Mouse (Mus musculus): ENCODE results near the gene Pid1. TPM values are rescaled to one million over a fixed set of nuclear protein-coding genes. Genes with fewer than 3 reads are reported as not detected.

Gene Pid1
- 35.3 and 38.9 TPM in 2 replicates for polyA plus RNA-seq (2015; fragmentation: Nextera tagmentation; extraction: Ambion mirVana)

- DNase-seq: no peak
- Histone ChIP-seq H3K9ac (replicated peaks) (no peak within 1 kb of the TSS), H3K27ac (ENCODE audit: low read depth) (no peak within 1 kb of the TSS), H3K27me3 (ENCODE audit: insufficient read depth, low read length) (no peaks in the 10 kb centered on the region), H3K9me3 (ENCODE audit: low read length) (no peaks in the 10 kb centered on the region), H3K4me2 (ENCODE audit: low read depth, low read length) (no peak within 1 kb of the TSS), H3K4me3 (ENCODE audit: low read depth, low read length) (no peak within 1 kb of the TSS), H3K36me3 (replicated peaks; ENCODE audit: insufficient read depth, low read length) (no peaks in the 10 kb centered on the region), H3K4me1 (ENCODE audit: insufficient read depth) (peaks cover 10% of the 10 kb centered on the region)
- TF ChIP-seq EP300 (IDR thresholded peaks at IDR 0.05; ENCODE audit: low read depth): no peak
- TF ChIP-seq CTCF (IDR thresholded peaks at IDR 0.05; ENCODE audit: low read depth): no peak
- 68% methylated on average over 8 of the region's 8 CpGs for WGBS (ENCODE audit: insufficient replicate concordance)
- no peak for ATAC-seq
These were observed at the start of gene Pid1 for GRCm38 (mm10) chr1:84363967-84364366. Gene Pid1 (minus strand): TSS chr1:84364180.

DNA sequence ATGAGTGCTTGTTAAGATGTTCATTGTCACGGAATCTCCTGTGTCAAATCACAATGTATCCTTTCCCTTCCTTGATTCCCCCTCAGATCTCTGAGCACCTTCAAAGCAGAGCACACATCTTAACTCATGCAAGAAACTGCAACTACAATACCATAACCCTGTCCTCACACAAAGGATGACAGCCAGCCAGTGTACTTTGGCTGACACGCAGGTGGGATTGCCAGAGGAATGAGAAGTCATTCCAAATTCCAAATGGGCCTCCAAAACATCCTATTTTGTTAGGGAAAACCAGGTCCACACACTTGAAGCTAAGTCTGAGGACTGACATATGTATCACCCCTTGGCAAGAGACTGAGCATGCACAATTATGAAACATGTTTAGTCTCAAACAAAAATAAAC lies 45.5 kb upstream of the Pid1 start:
- Histone ChIP-seq H3K9me3 (ENCODE audit: low read length) (no peaks in the 10 kb centered on the region), H3K9ac (replicated peaks) (no peak overlapping the region), H3K4me1 (ENCODE audit: insufficient read depth) (no peaks in the 10 kb centered on the region), H3K4me3 (ENCODE audit: low read depth, low read length) (no peak overlapping the region), H3K4me2 (ENCODE audit: low read depth, low read length) (no peak overlapping the region), H3K36me3 (replicated peaks; ENCODE audit: insufficient read depth, low read length) (no peaks in the 10 kb centered on the region), H3K27ac (ENCODE audit: low read depth) (no peak overlapping the region), H3K27me3 (ENCODE audit: insufficient read depth, low read length) (no peaks in the 10 kb centered on the region)
- ATAC-seq (no peak), DNase-seq (no peak)
- TF ChIP-seq EP300 (IDR thresholded peaks at IDR 0.05; ENCODE audit: low read depth) (no peak), CTCF (IDR thresholded peaks at IDR 0.05; ENCODE audit: low read depth) (no peak)
- WGBS (ENCODE audit: insufficient replicate concordance): 62% methylated on average over 2 of the region's 2 CpGs

DNA sequence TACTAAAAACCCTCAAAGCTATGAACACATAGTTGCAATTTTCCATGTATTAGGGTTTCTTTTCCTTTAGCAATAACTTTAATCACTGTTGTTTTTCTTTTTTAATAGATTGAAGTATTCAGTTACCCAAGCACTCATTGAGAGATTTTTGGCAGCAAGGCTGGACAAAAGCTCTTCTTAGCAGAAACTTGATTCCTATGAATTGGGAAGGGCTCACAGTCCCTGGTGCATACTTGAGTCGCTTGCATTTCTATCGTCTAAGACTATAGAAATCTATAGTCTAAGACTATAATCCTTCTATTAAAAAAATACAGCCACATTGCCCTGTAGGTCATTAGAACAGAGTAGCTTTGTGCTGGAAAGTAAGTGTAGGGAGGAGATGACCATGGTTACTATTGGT lies 44.9 kb upstream of the Pid1 start:
- 77% methylated on average over 2 of the region's 2 CpGs for WGBS (ENCODE audit: insufficient replicate concordance)
- no peaks in the 10 kb centered on the region for H3K4me1 ChIP-seq (ENCODE audit: insufficient read depth)
- no peak overlapping the region for H3K4me3 ChIP-seq (ENCODE audit: low read depth, low read length)
- no peak overlapping the region for H3K27ac ChIP-seq (ENCODE audit: low read depth)
- no peak overlapping the region for H3K4me2 ChIP-seq (ENCODE audit: low read depth, low read length)
- ATAC-seq (no peak), DNase-seq (no peak)
- no peaks in the 10 kb centered on the region for H3K9me3 ChIP-seq (ENCODE audit: low read length)
- H3K9ac ChIP-seq (replicated peaks): no peak overlapping the region
- no peak for TF ChIP-seq EP300 (IDR thresholded peaks at IDR 0.05; ENCODE audit: low read depth)
- no peak for TF ChIP-seq CTCF (IDR thresholded peaks at IDR 0.05; ENCODE audit: low read depth)
- H3K27me3 ChIP-seq (ENCODE audit: insufficient read depth, low read length): no peaks in the 10 kb centered on the region
- no peaks in the 10 kb centered on the region for H3K36me3 ChIP-seq (replicated peaks; ENCODE audit: insufficient read depth, low read length)

- H3K36me3 ChIP-seq (replicated peaks; ENCODE audit: insufficient read depth, low read length): no peaks in the 10 kb centered on the region
- 0 out of 2 replicates have a peak overlapping the region, but pooled peaks have one; percentile 41 for H3K27ac ChIP-seq (ENCODE audit: low read depth)
- H3K4me1 ChIP-seq (ENCODE audit: insufficient read depth): no peaks in the 10 kb centered on the region
- no peak overlapping the region for H3K9ac ChIP-seq (replicated peaks)
- ATAC-seq (peak; percentile 72), DNase-seq (peak; percentile 58)
- H3K4me3 ChIP-seq (ENCODE audit: low read depth, low read length): no peak overlapping the region
- H3K4me2 ChIP-seq (ENCODE audit: low read depth, low read length): no peak overlapping the region
- WGBS (ENCODE audit: insufficient replicate concordance): 30% methylated on average over 4 of the region's 4 CpGs
- H3K27me3 ChIP-seq (ENCODE audit: insufficient read depth, low read length): no peaks in the 10 kb centered on the region
- no peak for TF ChIP-seq CTCF (IDR thresholded peaks at IDR 0.05; ENCODE audit: low read depth)
- TF ChIP-seq EP300 (IDR thresholded peaks at IDR 0.05; ENCODE audit: low read depth): peak; percentile 47; the same call in 1 of the 2 replicates
- H3K9me3 ChIP-seq (ENCODE audit: low read length): no peaks in the 10 kb centered on the region
These were observed 42.9 kb upstream of the Pid1 start for GRCm38 (mm10) chr1:84406891-84407290.

GRCm38 (mm10) chr1:84405551-84406290 lies 41.7 kb upstream of the Pid1 start:
- ATAC-seq (no peak), DNase-seq (no peak)
- TF ChIP-seq CTCF (IDR thresholded peaks at IDR 0.05; ENCODE audit: low read depth) (no peak), EP300 (IDR thresholded peaks at IDR 0.05; ENCODE audit: low read depth) (no peak)
- Histone ChIP-seq H3K27ac (ENCODE audit: low read depth) (no peak overlapping the region), H3K36me3 (replicated peaks; ENCODE audit: insufficient read depth, low read length) (no peaks in the 10 kb centered on the region), H3K9me3 (ENCODE audit: low read length) (no peaks in the 10 kb centered on the region), H3K4me3 (ENCODE audit: low read depth, low read length) (no peak overlapping the region), H3K4me1 (ENCODE audit: insufficient read depth) (no peaks in the 10 kb centered on the region), H3K9ac (replicated peaks) (no peak overlapping the region), H3K4me2 (ENCODE audit: low read depth, low read length) (no peak overlapping the region), H3K27me3 (ENCODE audit: insufficient read depth, low read length) (no peaks in the 10 kb centered on the region)
- WGBS (ENCODE audit: insufficient replicate concordance): 83% methylated on average over 5 of the region's 5 CpGs

- H3K9me3 ChIP-seq (ENCODE audit: low read length): no peaks in the 10 kb centered on the region
- no peaks in the 10 kb centered on the region for H3K4me1 ChIP-seq (ENCODE audit: insufficient read depth)
- H3K4me2 ChIP-seq (ENCODE audit: low read depth, low read length): no peak overlapping the region
- no peaks in the 10 kb centered on the region for H3K27me3 ChIP-seq (ENCODE audit: insufficient read depth, low read length)
- no peak overlapping the region for H3K4me3 ChIP-seq (ENCODE audit: low read depth, low read length)
- DNase-seq (no peak), ATAC-seq (no peak)
- no peak overlapping the region for H3K27ac ChIP-seq (ENCODE audit: low read depth)
- H3K9ac ChIP-seq (replicated peaks): no peak overlapping the region
- WGBS (ENCODE audit: insufficient replicate concordance): 53% methylated on average over 12 of the region's 12 CpGs
- TF ChIP-seq CTCF (IDR thresholded peaks at IDR 0.05; ENCODE audit: low read depth): no peak
- no peak for TF ChIP-seq EP300 (IDR thresholded peaks at IDR 0.05; ENCODE audit: low read depth)
- no peaks in the 10 kb centered on the region for H3K36me3 ChIP-seq (replicated peaks; ENCODE audit: insufficient read depth, low read length)
These were observed 40.9 kb upstream of the Pid1 start for GRCm38 (mm10) chr1:84404880-84405279.

All from liver, postnatal 0 days (tissue).